Mouse (Mus musculus): ENCODE data around the gene Ints12. TPM values are rescaled to one million over a fixed set of nuclear protein-coding genes. Genes with fewer than 3 reads are reported as not detected.

The Ints12 gene
- polyA plus RNA-seq (2014; fragmentation: Nextera tagmentation; extraction: Ambion mirVana): 30.8 and 33.6 TPM in 2 replicates

DNA sequence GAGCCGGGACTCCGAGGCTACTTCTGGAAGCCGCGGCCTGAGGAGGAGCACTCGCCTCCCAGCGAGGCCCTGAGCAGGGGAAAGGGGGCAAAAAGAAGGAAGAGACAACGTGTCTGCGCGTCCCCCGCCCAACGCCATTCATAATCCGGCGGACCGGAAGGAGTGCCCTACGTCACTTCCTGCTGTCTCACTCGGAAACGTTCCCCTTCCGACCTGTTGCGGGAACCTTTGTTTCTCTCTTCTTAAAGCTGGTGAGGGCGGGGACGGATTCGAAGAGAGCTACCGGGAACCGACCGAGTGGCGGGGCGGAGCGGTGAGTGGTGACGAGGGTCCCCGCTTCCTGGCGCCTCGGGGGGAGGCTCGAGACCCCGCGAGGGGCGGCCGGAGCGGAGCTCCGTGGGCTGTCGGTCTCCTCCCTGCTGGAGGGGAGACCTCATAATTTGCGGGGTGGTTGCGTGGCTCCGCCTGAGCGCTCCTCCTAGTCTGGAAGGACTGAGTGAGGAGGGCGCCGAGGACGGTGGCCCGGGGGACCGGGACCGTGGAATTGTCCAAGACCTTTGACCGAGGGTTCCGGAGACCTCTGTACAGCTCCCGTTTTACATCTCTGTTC lies at the start of gene Ints12, which contains the start of gene Gstcd:
TSS of gene Ints12 (plus strand) at position 177 of the 610 bp plus-strand sequence.
TSS of gene Gstcd (minus strand) at position 370 of the 610 bp plus-strand sequence.
- Histone ChIP-seq H3K4me1 (ENCODE audit: control insufficient read depth, insufficient read depth, low read length) (no peaks in the 10 kb centered on the region), H3K27me3 (ENCODE audit: control insufficient read depth, insufficient read depth, low read length) (no peaks in the 10 kb centered on the region), H3K36me3 (replicated peaks; ENCODE audit: control insufficient read depth, insufficient read depth, low read depth, low read length) (no peaks in the 10 kb centered on the region), H3K4me3 (ENCODE audit: low read depth, low read length) (peak within 1 kb of the TSS; percentile 89), H3K27ac (replicated peaks; ENCODE audit: low read depth, low read length) (peak within 1 kb of the TSS; percentile 100), H3K9ac (replicated peaks; ENCODE audit: low read length) (peak within 1 kb of the TSS; percentile 99), H3K9me3 (replicated peaks; ENCODE audit: control insufficient read depth, low read length) (no peaks in the 10 kb centered on the region), H3K4me2 (ENCODE audit: low read depth, low read length) (peak within 1 kb of the TSS; percentile 68)
- ATAC-seq (replicated peaks; ENCODE audit: insufficient number of reproducible peaks, low FRiP score, low TSS enrichment, low read depth) (peak; percentile 97), DNase-seq (ENCODE audit: low spot score) (peak; percentile 97)
- under 1% methylated on average over 53 of the region's 53 CpGs for WGBS

- Histone ChIP-seq H3K36me3 (replicated peaks; ENCODE audit: control insufficient read depth, insufficient read depth, low read depth, low read length) (no peaks in the 10 kb centered on the region; the same call in 1 of the 2 replicates), H3K4me1 (ENCODE audit: control insufficient read depth, insufficient read depth, low read length) (no peaks in the 10 kb centered on the region), H3K4me2 (ENCODE audit: low read depth, low read length) (no peak overlapping the region), H3K9me3 (replicated peaks; ENCODE audit: control insufficient read depth, low read length) (no peaks in the 10 kb centered on the region), H3K9ac (replicated peaks; ENCODE audit: low read length) (no peak overlapping the region), H3K27ac (replicated peaks; ENCODE audit: low read depth, low read length) (no peak overlapping the region), H3K4me3 (ENCODE audit: low read depth, low read length) (no peak overlapping the region), H3K27me3 (ENCODE audit: control insufficient read depth, insufficient read depth, low read length) (no peaks in the 10 kb centered on the region)
- 87% methylated on average over 2 of the region's 2 CpGs for WGBS
- ATAC-seq (replicated peaks; ENCODE audit: insufficient number of reproducible peaks, low FRiP score, low TSS enrichment, low read depth): no peak
- DNase-seq (ENCODE audit: low spot score): no peak
Observed at GRCm38 (mm10) chr3:133052068-133052467, 39.6 kb upstream of the Ints12 start.

DNA sequence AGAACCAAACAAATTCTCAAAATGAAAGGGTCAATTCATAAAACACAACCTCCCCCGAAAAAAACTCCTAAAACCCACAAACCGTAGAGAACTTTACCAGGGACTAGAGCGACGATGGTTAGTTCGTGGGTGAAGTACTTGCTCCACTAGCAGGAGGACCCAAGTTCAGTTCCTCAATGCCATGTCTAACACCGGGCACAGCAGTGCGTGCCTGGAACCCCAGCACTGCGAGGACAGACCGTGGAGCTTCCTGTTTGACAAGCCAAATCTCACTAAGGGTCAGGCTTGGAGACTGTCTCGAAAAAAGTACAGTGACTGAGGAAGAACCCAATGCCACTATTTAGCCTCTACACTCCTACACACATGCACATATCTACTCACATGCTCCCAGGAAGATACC lies 16.1 kb upstream of the Ints12 start:
- Histone ChIP-seq H3K36me3 (replicated peaks; ENCODE audit: control insufficient read depth, insufficient read depth, low read depth, low read length) (no peaks in the 10 kb centered on the region), H3K4me2 (ENCODE audit: low read depth, low read length) (no peak overlapping the region), H3K9me3 (replicated peaks; ENCODE audit: control insufficient read depth, low read length) (no peaks in the 10 kb centered on the region), H3K27ac (replicated peaks; ENCODE audit: low read depth, low read length) (no peak overlapping the region), H3K9ac (replicated peaks; ENCODE audit: low read length) (no peak overlapping the region), H3K4me1 (ENCODE audit: control insufficient read depth, insufficient read depth, low read length) (no peaks in the 10 kb centered on the region), H3K27me3 (ENCODE audit: control insufficient read depth, insufficient read depth, low read length) (no peaks in the 10 kb centered on the region), H3K4me3 (ENCODE audit: low read depth, low read length) (no peak overlapping the region)
- no peak for DNase-seq (ENCODE audit: low spot score)
- no peak for ATAC-seq (replicated peaks; ENCODE audit: insufficient number of reproducible peaks, low FRiP score, low TSS enrichment, low read depth)
- 92% methylated on average over 10 of the region's 10 CpGs for WGBS

GRCm38 (mm10) chr3:133082736-133083135 lies 8.9 kb upstream of the Ints12 start:
- no peak for ATAC-seq (replicated peaks; ENCODE audit: insufficient number of reproducible peaks, low FRiP score, low TSS enrichment, low read depth)
- WGBS: 92% methylated on average over 5 of the region's 5 CpGs
- peaks cover 3% of the 10 kb centered on the region; the same call in 1 of the 2 replicates for H3K36me3 ChIP-seq (replicated peaks; ENCODE audit: control insufficient read depth, insufficient read depth, low read depth, low read length)

GRCm38 (mm10) chr3:133085858-133086257 lies 5.8 kb upstream of the Ints12 start:
- no peak overlapping the region for H3K27ac ChIP-seq (replicated peaks; ENCODE audit: low read depth, low read length)
- ATAC-seq (replicated peaks; ENCODE audit: insufficient number of reproducible peaks, low FRiP score, low TSS enrichment, low read depth): no peak
- no peak overlapping the region for H3K4me2 ChIP-seq (ENCODE audit: low read depth, low read length)
- no peak overlapping the region for H3K4me3 ChIP-seq (ENCODE audit: low read depth, low read length)
- no peaks in the 10 kb centered on the region for H3K4me1 ChIP-seq (ENCODE audit: control insufficient read depth, insufficient read depth, low read length)
- WGBS: 74% methylated on average over 3 of the region's 3 CpGs
- peaks cover 3% of the 10 kb centered on the region; the same call in 1 of the 2 replicates for H3K36me3 ChIP-seq (replicated peaks; ENCODE audit: control insufficient read depth, insufficient read depth, low read depth, low read length)
- peak; percentile 81 for DNase-seq (ENCODE audit: low spot score)
- no peak overlapping the region for H3K9ac ChIP-seq (replicated peaks; ENCODE audit: low read length)
- H3K27me3 ChIP-seq (ENCODE audit: control insufficient read depth, insufficient read depth, low read length): no peaks in the 10 kb centered on the region
- no peaks in the 10 kb centered on the region for H3K9me3 ChIP-seq (replicated peaks; ENCODE audit: control insufficient read depth, low read length)

More at GRCm38 (mm10) chr3:133082736-133083135, 8.9 kb upstream of the Ints12 start:
- no peak overlapping the region for H3K9ac ChIP-seq (replicated peaks; ENCODE audit: low read length)
- no peaks in the 10 kb centered on the region for H3K4me1 ChIP-seq (ENCODE audit: control insufficient read depth, insufficient read depth, low read length)
- H3K4me3 ChIP-seq (ENCODE audit: low read depth, low read length): no peak overlapping the region
- H3K27me3 ChIP-seq (ENCODE audit: control insufficient read depth, insufficient read depth, low read length): no peaks in the 10 kb centered on the region
- DNase-seq (ENCODE audit: low spot score): no peak
- H3K27ac ChIP-seq (replicated peaks; ENCODE audit: low read depth, low read length): no peak overlapping the region
- H3K4me2 ChIP-seq (ENCODE audit: low read depth, low read length): no peak overlapping the region
- H3K9me3 ChIP-seq (replicated peaks; ENCODE audit: control insufficient read depth, low read length): no peaks in the 10 kb centered on the region

DNA sequence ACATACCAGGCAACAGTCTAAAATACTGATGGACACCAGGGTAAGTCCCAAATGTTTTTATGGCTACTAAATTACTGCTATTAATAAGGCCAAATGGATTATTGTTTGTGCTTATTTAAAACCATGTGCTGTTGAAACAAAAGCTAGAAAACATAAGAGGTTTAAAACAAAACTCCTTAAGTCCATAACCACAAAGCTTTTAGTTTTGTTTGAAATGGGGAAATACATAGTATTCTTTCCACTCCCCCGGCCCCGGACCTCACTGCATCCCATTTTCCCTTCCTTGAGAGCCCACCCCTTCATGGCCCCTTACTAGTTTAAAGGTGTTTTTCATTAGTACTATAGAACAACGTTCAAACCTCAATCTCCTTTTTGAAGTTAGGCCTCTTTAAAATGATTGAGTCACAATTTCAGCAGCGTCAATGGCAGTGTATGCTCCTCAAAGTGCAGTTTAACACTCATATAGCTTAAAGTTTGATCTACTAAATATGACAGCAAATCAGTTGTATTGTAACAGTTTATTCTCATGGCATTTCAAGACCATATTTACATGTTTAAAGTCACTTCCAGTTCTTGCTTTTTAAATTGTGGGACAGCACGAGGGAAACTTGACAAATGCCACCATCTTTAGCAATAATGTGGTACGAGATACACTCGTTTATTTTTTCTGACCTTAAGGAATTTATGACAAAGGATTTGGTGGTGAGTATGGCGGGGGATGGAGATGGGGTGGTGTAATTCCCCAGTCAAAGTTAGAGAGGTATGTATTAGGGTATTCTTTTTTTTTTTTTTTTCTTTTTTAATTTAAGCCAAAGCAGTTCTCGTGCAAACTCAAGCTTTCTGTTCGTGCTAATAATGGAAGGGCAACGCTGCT lies 1.2 kb upstream of the Ints12 start:
- Histone ChIP-seq H3K36me3 (replicated peaks; ENCODE audit: control insufficient read depth, insufficient read depth, low read depth, low read length) (no peaks in the 10 kb centered on the region), H3K27ac (replicated peaks; ENCODE audit: low read depth, low read length) (peak overlapping the region; percentile 100), H3K4me2 (ENCODE audit: low read depth, low read length) (peak overlapping the region; percentile 68), H3K9me3 (replicated peaks; ENCODE audit: control insufficient read depth, low read length) (no peaks in the 10 kb centered on the region), H3K4me1 (ENCODE audit: control insufficient read depth, insufficient read depth, low read length) (no peaks in the 10 kb centered on the region), H3K27me3 (ENCODE audit: control insufficient read depth, insufficient read depth, low read length) (no peaks in the 10 kb centered on the region), H3K9ac (replicated peaks; ENCODE audit: low read length) (peak overlapping the region; percentile 99), H3K4me3 (ENCODE audit: low read depth, low read length) (peak overlapping the region; percentile 89)
- DNase-seq (ENCODE audit: low spot score): peak; percentile 55
- 12% methylated on average over 11 of the region's 11 CpGs for WGBS
- 0 out of 2 replicates have a peak, but pooled peaks have one; percentile 2 for ATAC-seq (replicated peaks; ENCODE audit: insufficient number of reproducible peaks, low FRiP score, low TSS enrichment, low read depth)

DNA sequence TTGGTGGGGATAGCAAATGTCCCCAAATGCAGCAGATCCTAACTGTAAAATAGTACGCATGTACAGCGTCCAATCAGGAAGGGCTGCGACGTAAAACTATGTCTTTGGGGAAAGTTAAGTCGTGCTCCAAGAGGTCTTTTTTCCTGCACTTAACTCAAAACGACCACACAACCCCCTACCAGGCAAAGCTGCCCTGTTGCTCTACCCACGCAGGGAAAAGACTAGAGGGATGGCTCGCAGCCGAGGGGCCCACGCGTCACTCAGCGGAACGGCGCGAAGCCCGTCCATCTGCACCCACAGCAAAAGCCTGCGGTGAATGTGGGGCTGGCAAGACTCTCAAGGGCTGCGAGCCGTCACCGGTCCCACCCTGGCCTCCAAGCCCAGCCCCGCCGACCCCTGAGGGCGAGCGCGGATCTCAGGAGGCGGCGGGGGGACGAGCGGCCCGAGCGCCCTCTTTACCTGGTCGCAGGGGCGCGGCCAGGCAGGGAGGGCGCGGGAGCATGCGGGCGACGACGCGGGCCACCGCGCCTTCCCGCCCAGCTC lies 448 bp upstream of the Ints12 start:
- peak overlapping the region; percentile 68 for H3K4me2 ChIP-seq (ENCODE audit: low read depth, low read length)
- no peaks in the 10 kb centered on the region for H3K4me1 ChIP-seq (ENCODE audit: control insufficient read depth, insufficient read depth, low read length)
- 0% methylated on average over 44 of the region's 44 CpGs for WGBS
- ATAC-seq (replicated peaks; ENCODE audit: insufficient number of reproducible peaks, low FRiP score, low TSS enrichment, low read depth): peak; percentile 14; the same call in 1 of the 2 replicates
- no peaks in the 10 kb centered on the region for H3K27me3 ChIP-seq (ENCODE audit: control insufficient read depth, insufficient read depth, low read length)
- H3K27ac ChIP-seq (replicated peaks; ENCODE audit: low read depth, low read length): peak overlapping the region; percentile 100
- peak; percentile 67 for DNase-seq (ENCODE audit: low spot score)
- H3K4me3 ChIP-seq (ENCODE audit: low read depth, low read length): peak overlapping the region; percentile 89
- no peaks in the 10 kb centered on the region for H3K36me3 ChIP-seq (replicated peaks; ENCODE audit: control insufficient read depth, insufficient read depth, low read depth, low read length)
- H3K9ac ChIP-seq (replicated peaks; ENCODE audit: low read length): peak overlapping the region; percentile 99
- H3K9me3 ChIP-seq (replicated peaks; ENCODE audit: control insufficient read depth, low read length): no peaks in the 10 kb centered on the region
